Mouse (Mus musculus) cerebral cortex, adult 2 months (tissue): ENCODE results near the gene Gmds.

ENCODE experiments used
- WGBS: fragments of 180-500 bp; shearing (Covaris S2); methylation state at CpG from one replicate; pipeline ENCODE4 v1.1.7; 2018; 5-methylcytosine and 5-hydroxymethylcytosine counted together

Gmds gene

DNA sequence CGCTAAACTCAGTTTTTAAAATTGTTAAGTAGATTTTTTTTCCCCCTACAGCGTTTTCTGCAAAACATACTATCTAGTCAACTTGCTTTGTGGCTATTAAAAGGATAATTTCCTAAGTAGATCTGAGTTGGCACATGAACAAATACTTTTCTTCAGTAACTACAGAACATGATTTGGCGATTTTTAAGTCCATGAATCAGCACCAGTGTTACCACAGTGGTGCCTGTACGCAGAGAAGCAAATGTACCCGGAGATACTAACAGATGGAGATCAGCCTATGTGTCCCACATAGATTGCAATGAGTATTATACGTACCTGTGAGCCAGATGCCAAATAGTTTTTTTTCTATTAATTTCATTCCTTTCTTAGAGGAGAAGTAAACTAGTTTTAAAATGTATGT, 528.8 kb downstream of the Gmds start:
- WGBS = 44% methylated on average over 6 of the region's 6 CpGs

- 14% methylated on average over 16 of the region's 16 CpGs for WGBS
Measured at GRCm38 (mm10) chr13:31808804-31809420, 529.6 kb downstream of the Gmds start.

GRCm38 (mm10) chr13:31808116-31808803, 530.3 kb downstream of the Gmds start:
- 2% methylated on average over 73 of the region's 73 CpGs for WGBS

DNA sequence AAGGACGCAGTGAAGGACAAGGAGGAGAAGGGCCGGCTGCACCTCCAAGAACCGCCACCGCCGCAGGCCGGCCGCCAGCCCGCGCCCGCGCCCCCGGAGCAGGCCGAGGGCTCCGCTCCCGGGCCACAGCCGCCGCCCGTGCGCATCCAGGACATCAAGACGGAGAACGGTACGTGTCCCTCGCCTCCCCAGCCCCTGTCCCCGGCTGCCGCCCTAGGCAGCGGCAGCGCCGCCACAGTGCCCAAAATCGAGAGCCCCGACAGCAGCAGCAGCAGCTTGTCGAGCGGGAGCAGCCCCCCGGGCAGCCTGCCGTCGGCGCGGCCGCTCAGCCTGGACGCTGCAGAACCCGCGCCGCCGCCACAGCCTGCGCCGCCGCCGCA, 530.8 kb downstream of the Gmds start:
- 4% methylated on average over 47 of the region's 47 CpGs for WGBS

DNA sequence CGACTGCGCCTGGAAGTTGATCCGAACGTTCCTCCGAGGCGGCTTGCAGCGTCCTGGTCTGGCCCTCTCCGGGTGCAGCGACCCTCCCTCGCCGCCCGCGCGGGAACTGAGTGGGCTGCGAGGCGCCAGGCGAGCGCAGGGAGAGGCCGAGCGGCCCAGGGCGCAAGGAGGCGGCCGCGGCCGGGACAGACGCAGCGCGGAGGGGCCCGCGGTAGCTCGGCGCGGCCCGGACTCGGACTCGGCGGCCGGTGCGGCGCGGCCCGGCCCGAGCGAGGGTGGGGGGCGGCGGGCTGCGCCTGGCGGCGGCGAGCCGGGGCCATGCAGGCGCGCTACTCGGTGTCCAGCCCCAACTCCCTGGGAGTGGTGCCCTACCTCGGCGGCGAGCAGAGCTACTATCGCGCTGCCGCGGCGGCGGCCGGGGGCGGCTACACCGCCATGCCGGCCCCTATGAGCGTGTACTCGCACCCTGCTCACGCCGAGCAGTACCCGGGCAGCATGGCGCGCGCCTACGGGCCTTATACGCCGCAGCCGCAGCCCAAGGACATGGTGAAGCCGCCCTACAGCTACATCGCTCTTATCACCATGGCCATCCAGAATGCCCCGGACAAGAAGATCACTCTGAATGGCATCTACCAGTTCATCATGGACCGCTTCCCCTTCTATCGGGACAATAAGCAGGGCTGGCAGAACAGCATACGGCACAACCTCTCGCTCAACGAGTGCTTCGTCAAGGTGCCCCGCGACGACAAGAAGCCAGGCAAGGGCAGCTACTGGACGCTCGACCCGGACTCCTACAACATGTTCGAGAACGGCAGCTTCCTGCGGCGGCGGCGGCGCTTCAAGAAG, 531.4 kb downstream of the Gmds start:
- under 1% methylated on average over 94 of the region's 101 CpGs for WGBS

GRCm38 (mm10) chr13:31806428-31806832, 532.1 kb downstream of the Gmds start, which contains the start of gene Foxc1:
Gene Foxc1, plus strand, starts transcription at chr13:31806633.
- under 1% methylated on average over 40 of the region's 40 CpGs for WGBS

DNA sequence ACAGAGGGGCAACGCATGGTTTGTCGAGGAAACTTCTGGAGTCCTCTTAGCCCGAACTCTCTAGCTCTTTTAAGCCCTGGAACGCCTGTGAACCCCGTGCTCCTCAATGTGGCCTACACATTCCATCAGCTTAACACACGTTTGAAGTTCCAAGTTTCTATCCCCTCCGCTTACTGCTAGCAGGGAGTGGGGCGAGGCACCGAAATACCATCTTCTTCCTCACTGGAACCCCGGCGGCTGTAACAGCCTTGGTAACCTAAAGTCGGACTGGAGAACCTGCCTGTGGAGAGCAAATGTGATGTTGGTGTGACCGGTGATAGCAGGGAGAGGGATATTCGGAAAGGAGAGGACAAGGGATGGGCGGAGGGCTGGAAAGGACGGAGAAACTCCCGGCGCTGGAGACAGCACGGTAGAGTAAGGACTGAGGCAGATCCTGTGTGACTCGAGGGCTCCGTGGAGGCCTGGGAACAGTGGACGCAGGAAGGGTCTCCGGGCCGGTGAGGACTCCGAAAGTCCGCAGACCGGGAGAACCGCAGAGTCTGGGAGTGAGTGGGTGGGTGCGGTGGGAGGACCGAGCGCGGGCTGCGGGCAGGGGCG, 532.6 kb downstream of the Gmds start:
- WGBS = 11% methylated on average over 34 of the region's 34 CpGs

GRCm38 (mm10) chr13:31804571-31804970, 534.0 kb downstream of the Gmds start:
- WGBS = 12% methylated on average over 7 of the region's 7 CpGs

- WGBS = 6% methylated on average over 31 of the region's 31 CpGs
Measured at GRCm38 (mm10) chr13:31803166-31804093, 535.1 kb downstream of the Gmds start.

- 12% methylated on average over 5 of the region's 5 CpGs for WGBS
Measured at GRCm38 (mm10) chr13:31802447-31802846, 536.1 kb downstream of the Gmds start.

- WGBS = 16% methylated on average over 25 of the region's 25 CpGs
Measured at GRCm38 (mm10) chr13:31801703-31802305, 536.7 kb downstream of the Gmds start.

DNA sequence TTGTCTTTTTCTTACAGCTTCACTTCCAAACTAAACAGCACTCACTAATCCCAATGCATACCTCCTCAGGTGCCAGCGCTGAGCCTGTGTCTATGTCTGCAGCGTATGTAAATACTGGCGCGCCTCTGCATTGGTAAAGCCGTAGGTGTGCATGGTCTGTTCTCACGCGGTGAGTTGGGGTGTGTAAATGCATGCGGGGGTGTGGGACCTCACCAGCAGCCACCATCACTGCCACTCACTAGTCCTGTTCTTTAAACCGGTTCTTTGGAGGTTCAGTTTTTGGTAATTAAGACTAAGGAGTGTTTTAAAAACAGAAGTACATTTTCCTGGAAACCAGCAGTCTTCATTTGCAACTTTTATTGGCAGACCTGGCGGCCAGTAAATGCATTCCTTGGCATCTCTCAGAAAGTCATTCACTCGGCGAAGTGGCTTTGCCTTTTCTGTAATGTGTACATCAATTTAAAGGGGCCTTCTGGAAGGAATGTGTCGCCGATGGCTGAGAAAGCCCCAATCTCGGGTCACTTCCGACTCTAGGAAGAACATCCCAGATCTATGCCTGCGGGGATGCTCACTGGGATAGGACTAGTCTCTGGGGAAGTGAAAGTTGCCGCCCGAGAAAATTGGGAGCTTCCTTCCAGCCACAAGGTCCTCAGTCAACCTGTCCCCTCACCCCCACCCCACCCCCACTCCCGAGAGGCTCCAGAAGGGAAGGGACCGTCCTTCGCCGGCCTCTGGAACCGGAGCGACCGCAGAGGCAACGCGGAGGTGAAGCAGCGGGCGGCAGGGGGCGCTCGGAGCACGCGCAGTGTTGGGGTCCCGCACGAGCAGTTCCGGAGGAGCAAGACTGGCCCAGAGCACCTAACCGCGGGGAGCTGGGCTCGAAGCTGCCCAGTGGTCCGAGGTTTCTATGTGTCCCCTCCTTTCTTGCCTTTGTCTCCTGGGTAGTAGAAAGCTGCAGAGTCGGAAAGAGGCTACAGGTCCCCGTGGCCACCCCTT, 537.7 kb downstream of the Gmds start:
- WGBS = 5% methylated on average over 43 of the region's 43 CpGs

DNA sequence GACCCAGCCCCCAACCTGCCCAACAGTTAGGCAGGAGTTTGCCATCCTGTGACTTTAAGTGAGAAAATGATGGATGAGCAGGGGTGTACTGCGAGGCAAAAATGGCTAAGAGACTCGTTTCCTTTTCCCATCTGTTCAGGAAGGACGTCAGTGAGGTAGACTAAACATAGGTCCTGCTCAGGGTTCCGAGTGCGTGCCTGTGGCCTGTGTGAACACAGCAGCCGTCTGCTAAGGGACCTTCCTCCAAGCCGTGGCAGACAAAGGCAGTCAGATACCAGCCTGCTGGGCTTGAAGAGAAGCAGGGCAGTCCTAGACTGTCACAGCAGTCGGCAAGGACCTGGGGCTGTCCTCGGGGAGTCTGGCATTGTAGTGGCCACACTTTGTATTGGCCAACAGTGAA, 540.5 kb downstream of the Gmds start:
- WGBS = 52% methylated on average over 9 of the region's 9 CpGs

- WGBS = 42% methylated on average over 10 of the region's 10 CpGs
Measured at GRCm38 (mm10) chr13:31797346-31797745, 541.2 kb downstream of the Gmds start.

- WGBS = 57% methylated on average over 5 of the region's 5 CpGs
Measured at GRCm38 (mm10) chr13:31793163-31793562, 545.4 kb downstream of the Gmds start.

DNA sequence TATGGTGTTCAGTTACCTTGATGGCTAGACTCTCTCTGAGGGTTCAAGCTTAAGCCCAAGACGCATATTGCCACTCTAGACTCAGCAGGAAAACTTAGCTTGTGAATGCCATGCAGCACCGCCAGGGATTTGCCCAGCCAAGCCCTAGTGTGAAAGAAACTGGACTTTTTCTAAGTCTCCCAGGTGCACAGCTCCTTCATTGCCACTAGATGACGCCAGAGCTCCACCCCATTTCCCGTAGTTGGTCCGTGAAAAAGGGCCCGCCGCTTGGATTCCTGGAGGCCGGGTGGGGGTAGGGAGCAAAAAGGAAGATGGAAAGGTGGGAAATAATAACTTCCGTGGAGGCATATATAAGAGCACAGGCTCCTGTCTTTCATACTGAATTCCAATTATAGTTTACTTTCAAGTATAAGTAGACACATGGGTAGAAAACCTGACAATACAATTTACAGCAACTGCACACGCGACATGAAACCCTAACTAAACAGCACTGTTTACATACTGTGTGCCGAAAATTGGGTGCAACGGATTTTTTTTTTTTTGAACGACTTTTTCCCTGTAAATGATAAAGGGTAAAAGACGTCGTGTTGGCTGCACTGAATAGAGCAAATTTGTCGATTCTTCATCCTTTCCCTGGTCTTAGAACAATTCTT, 545.9 kb downstream of the Gmds start:
- WGBS = 17% methylated on average over 17 of the region's 17 CpGs

GRCm38 (mm10) chr13:31784757-31785156, 553.8 kb downstream of the Gmds start:
- WGBS = 73% methylated on average over 7 of the region's 7 CpGs

DNA sequence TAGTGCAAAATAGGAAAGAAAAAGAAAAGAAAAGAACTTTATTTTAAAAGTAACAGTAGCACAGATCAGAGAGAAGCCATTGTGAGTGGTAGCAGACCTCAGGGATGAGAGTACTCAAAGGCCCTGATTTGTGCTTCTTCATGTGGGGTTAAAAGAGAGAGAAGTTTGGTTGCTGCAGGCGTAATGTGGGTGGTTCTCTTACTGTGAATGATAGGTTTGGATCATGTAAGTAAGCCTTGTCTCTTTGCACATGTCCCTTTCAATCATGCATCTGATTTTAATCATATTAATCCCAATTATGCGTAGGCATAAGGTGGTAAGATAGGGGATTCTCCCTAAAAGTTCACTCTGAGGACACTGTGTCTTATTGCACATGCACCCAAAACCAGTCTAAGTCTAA, 556.5 kb downstream of the Gmds start:
- 93% methylated on average over 2 of the region's 2 CpGs for WGBS

DNA sequence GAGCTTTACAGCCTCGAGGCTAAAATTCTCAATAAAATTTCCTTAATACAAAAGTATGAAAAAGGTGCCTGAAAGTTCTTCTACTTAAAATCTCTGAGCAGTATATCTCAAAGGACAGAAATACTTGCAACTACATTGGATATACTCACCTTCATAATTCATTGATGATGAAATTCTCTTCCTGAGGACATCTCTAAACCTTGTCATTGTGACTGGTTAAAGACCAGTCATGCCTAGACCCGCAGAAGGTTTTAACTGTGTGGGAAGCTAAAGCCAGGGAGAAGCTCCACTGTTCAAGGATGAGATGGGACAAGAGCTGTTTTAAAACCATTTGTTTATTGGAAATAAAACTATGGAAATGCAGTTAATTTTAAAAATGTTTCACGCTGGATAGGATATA, 558.2 kb downstream of the Gmds start:
- 89% methylated on average over 3 of the region's 3 CpGs for WGBS
